Mouse (Mus musculus) left cerebral cortex, adult 6 months (tissue): ENCODE data around the gene Ccl2. TPM values are rescaled to one million over a fixed set of nuclear protein-coding genes. Genes with fewer than 3 reads are reported as not detected.

Experiments used
- long read RNA-seq, 2 experiments: library from polyadenylated mRNA; unstranded; transcript quantifications; one replicate each; pipeline ENCODE4 v2.0.0; 2019 to 2020
- polyA plus RNA-seq: library from polyadenylated mRNA; unstranded; fragments of <200 nt; fragmentation: Nextera tagmentation; gene quantifications from 2 replicates; pipeline ENCODE4 v1.2.3, GENCODE M21; 2021

The Ccl2 gene
- 0.43 and 0.74 TPM in 2 replicates for polyA plus RNA-seq
- long read RNA-seq, experiment 1, result 0 reads
- long read RNA-seq, experiment 2, result 0 reads

GRCm38 (mm10) chr11:82035356-82035755, at the start of gene Ccl2:
Gene Ccl2, plus strand, starts transcription at chr11:82035571.

DNA sequence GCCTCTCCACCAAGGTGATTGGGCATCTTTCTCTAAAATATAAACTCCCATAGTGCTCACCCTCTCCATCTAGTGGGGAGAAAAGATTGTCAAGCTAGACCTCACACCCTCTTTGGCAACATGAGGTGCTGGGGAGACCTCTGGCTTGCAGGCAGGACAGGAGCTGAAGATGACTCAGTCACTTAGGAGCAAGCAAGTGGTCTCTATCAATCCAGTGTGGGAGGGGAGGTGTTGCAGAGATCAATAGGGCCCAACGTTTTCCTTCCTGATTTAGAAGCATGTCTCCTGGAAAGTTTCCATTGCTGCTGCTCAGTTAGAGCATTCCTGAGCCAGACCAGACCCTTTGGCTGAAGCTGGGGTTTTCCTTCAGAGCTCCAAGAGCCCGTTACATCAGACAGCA, 3.2 kb downstream of the Ccl2 start, which contains the start of gene Gm17268:
TSS of gene Gm17268 (minus strand) at position 28 of the 400 bp plus-strand sequence.

GRCm38 (mm10) chr11:82045471-82045870, 10.1 kb downstream of the Ccl2 start, which contains the start of gene Ccl7:
Gene Ccl7, plus strand, starts transcription at chr11:82045712.

GRCm38 (mm10) chr11:82057646-82058045, 22.3 kb downstream of the Ccl2 start, which contains the start of gene Ccl11:
Gene Ccl11, plus strand, starts transcription at chr11:82057823.

Other genes with a start within 250 kb of the Ccl2 start
- 0.10 TPM in 1 of 2 replicates, not detected in the other for gene 5530401A14Rik, start 174.9 kb upstream of the Ccl2 start, polyA plus RNA-seq
- gene Asic2, start 67.1 kb upstream of the Ccl2 start, polyA plus RNA-seq, result 10.9 and 13.0 TPM in 2 replicates
- not detected in 2 replicates for gene Gm17268, start 3.0 kb downstream of the Ccl2 start, polyA plus RNA-seq
- gene Ccl7, start 10.1 kb downstream of the Ccl2 start, polyA plus RNA-seq, result 0.20 and 0.53 TPM in 2 replicates
- gene Ccl11, start 22.3 kb downstream of the Ccl2 start, polyA plus RNA-seq, result 0.18 TPM in 1 of 2 replicates, not detected in the other
- 5.5 and 8.7 TPM in 2 replicates for gene Ccl12, start 66.3 kb downstream of the Ccl2 start, polyA plus RNA-seq
- 1.3 TPM in 1 of 2 replicates, not detected in the other for gene Ccl8, start 79.6 kb downstream of the Ccl2 start, polyA plus RNA-seq